ENCODE assay signal across 9 mouse cellular contexts in genomic region chr14:48120443-48120751, GRCm38 (mm10). TPM values are rescaled to one million over a fixed set of nuclear protein-coding genes. Genes with fewer than 3 reads are reported as not detected.
DNase-seq lines count a peak whose midpoint lies in the region; ATAC-seq lines count a peak whose summit lies in the region.
"Had no signal": no experiment of that assay in that cellular context is flagged by ENCODE, and none has a peak within 500 bp of the region (broad histone marks: within the 10 kb centered on the region; RNA-seq: fewer than 3 reads in every experiment).

No protein-coding gene starts in this region.

- H3K36me3 ChIP-seq in heart, embryonic 14.5 days (ENCODE audit: control insufficient read depth, insufficient read depth, low read length): no peaks in the 10 kb centered on the region
- no peaks in the 10 kb centered on the region for H3K36me3 ChIP-seq in hindbrain, embryonic 13.5 days
- H3K36me3 ChIP-seq in midbrain, embryonic 10.5 days: no peaks in the 10 kb centered on the region

- intact Hi-C loops in heart, postnatal 10 days (cut with DNase I): loop anchor here (5.0 kb wide), 3 partner anchors 82 to 368 kb away; no protein-coding TSS in a partner anchor

- peak overlapping the region; percentile 80 for H3K9ac ChIP-seq in heart, embryonic 14.5 days (ENCODE audit: low read length)
- H3K9ac ChIP-seq in hindbrain, embryonic 13.5 days: peak overlapping the region; percentile 91

- H3K4me1 ChIP-seq in heart, embryonic 14.5 days (ENCODE audit: control insufficient read depth in 2 of 2, insufficient read depth in 2 of 2, low read length in 2 of 2): peaks cover 0 to 2% of the 10 kb centered on the region in 2 experiments; a peak in 1 of 4 replicates
- peaks cover 58% of the 10 kb centered on the region for H3K4me1 ChIP-seq in hindbrain, embryonic 13.5 days (replicated peaks)
- H3K4me1 ChIP-seq in midbrain, embryonic 10.5 days: peaks cover 64% of the 10 kb centered on the region

- WGBS in heart, embryonic 14.5 days: 0% methylated on average over 5 of the region's 10 CpGs
- WGBS in hindbrain, embryonic 13.5 days: 0% methylated on average over 8 of the region's 10 CpGs
- WGBS in midbrain, embryonic 10.5 days: 0% methylated on average over 10 of the region's 10 CpGs

- H3K4me3 ChIP-seq in heart, embryonic 14.5 days (ENCODE audit: control insufficient read depth in 1 of 2, insufficient read depth in 1 of 2, low read depth in 1 of 2, low read length in 2 of 2): peak overlapping the region; percentile 86 to 89
- peak overlapping the region; percentile 83 for H3K4me3 ChIP-seq in hindbrain, embryonic 13.5 days
- peak overlapping the region; percentile 94 for H3K4me3 ChIP-seq in midbrain, embryonic 10.5 days

- H3K4me2 ChIP-seq in heart, embryonic 14.5 days (ENCODE audit: low read length): peak overlapping the region; percentile 95
- H3K4me2 ChIP-seq in hindbrain, embryonic 13.5 days: peak overlapping the region; percentile 86

- DNase-seq in heart, postnatal 10 days: no peak
- DNase-seq in midbrain, embryonic 10.5 days (ENCODE audit: low spot score): no peak
- no peak for DNase-seq in gastrocnemius, adult 18-20 months (ENCODE audit: low spot score)
- no peak for DNase-seq in right cerebral cortex, postnatal 10 days (ENCODE audit: low spot score in 2 of 2)
- no peak for DNase-seq in spleen, postnatal 10 days (ENCODE audit: low spot score in 2 of 2)

- no peak overlapping the region for H3K27ac ChIP-seq in heart, embryonic 14.5 days (replicated peaks in 1 of 2; ENCODE audit: control insufficient read depth in 1 of 2, insufficient read depth in 1 of 2, low read depth in 2 of 2, low read length in 2 of 2)
- H3K27ac ChIP-seq in hindbrain, embryonic 13.5 days: no peak overlapping the region
- peak overlapping the region; percentile 98 for H3K27ac ChIP-seq in midbrain, embryonic 10.5 days (replicated peaks)

- peaks cover 25% of the 10 kb centered on the region for H3K27me3 ChIP-seq in heart, embryonic 14.5 days (ENCODE audit: control insufficient read depth, insufficient read depth, low read length)
- no peaks in the 10 kb centered on the region for H3K27me3 ChIP-seq in hindbrain, embryonic 13.5 days
- H3K27me3 ChIP-seq in midbrain, embryonic 10.5 days (ENCODE audit: low read depth, poor library complexity, severe bottlenecking): 0 out of 2 replicates have a peak, but pooled peaks cover 4% of the 10 kb centered on the region

- H3K9me3 ChIP-seq in heart, embryonic 14.5 days (ENCODE audit: control insufficient read depth, low read length): no peaks in the 10 kb centered on the region
- no peaks in the 10 kb centered on the region for H3K9me3 ChIP-seq in hindbrain, embryonic 13.5 days
- H3K9me3 ChIP-seq in midbrain, embryonic 10.5 days (replicated peaks): no peaks in the 10 kb centered on the region

- no peak for ATAC-seq in heart, embryonic 14.5 days (ENCODE audit: insufficient number of reproducible peaks, insufficient read depth, low FRiP score, low read depth)
- peak; percentile 40; the same call in 1 of the 2 replicates for ATAC-seq in common myeloid progenitor, adult 5-6 weeks (replicated peaks; ENCODE audit: low read depth, poor library complexity, severe bottlenecking)
- no peak for ATAC-seq in hindbrain, embryonic 13.5 days (ENCODE audit: low FRiP score)

RNA-seq across cellular contexts. Expression of gene Peli2, which starts 0.2 kb away (rescaled TPM):
- 3.4 and 5.0 TPM in 2 replicates for polyA plus RNA-seq in heart, embryonic 14.5 days (2014; fragmentation: Nextera tagmentation; extraction: Ambion mirVana)
- total RNA-seq in heart, postnatal 10 days (2021): 10 to 100 TPM; 12.6 to 17.4 TPM
- 8.6 and 15.1 TPM in 2 replicates for total RNA-seq in common myeloid progenitor, adult 5-6 weeks (2017)
- 8.3 and 10.6 TPM in 2 replicates for polyA plus RNA-seq in hindbrain, embryonic 13.5 days (2015; fragmentation: Nextera tagmentation; extraction: Ambion mirVana)
- 11.9 and 12.6 TPM in 2 replicates for polyA plus RNA-seq in midbrain, embryonic 10.5 days (2016; fragmentation: Nextera tagmentation; extraction: Ambion mirVana)
- total RNA-seq in gastrocnemius, adult 18-20 months (2021): 10 to 100 TPM; 12.7 to 14.7 TPM
- total RNA-seq: MEL had no signal
